Mouse (Mus musculus) left cerebral cortex, adult 18-20 months (tissue): ENCODE measurements at regions not wholly inside any gene's neighbourhood (a gene's known extent, or its start where the extent isn't known, plus 50 kb on each side); places are given as distances from the start of the nearest gene placed in this dataset.

Experiments used
- DNase-seq, 2 experiments: peaks; one replicate each; pipeline ENCODE4 v3.0.0; 2021 to 2022; ENCODE audit warnings: low spot score in 2 of 2, mixed read lengths in 1 of 2

DNA sequence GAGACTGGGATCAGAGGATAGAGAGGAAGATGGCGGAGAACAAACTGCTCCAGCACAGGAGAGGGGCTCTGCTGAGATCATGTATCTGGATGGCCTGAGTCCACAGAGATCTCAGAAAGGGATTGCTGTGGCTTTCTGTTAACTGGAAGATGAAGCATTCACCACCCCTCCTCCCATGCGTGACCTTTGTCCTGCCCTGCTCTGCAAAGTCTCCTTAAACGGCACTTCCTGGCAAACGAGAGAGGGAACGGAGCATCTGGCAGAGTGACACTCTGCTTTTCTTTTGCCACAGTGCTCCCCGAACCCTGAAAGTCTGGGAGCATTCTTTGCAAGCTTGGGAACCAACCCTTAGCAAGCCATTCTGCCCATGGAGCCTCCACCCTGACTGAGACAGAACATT is 147.1 kb downstream of the Adamts15 start:
- no peak for DNase-seq

DNA sequence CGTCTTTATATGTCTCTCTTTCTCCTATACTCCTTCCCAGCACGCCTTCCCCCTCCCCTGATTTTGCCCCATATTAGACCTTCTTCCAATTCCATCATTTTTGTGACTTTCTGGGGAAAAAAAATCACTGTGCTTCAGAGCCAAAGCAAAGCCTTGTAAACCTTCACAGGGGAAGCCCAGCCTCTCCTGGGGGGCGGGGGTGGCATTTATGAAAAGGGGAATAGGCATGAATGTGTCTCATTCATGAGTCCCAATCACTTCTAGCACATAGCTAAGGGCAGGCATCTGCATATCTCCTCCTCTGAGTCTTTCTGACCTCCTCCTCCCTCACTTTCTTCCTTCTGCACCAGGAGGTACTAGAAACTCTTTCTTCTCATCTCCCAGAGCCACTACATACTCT is 149.8 kb downstream of the Adamts15 start:
- no peak for DNase-seq

DNA sequence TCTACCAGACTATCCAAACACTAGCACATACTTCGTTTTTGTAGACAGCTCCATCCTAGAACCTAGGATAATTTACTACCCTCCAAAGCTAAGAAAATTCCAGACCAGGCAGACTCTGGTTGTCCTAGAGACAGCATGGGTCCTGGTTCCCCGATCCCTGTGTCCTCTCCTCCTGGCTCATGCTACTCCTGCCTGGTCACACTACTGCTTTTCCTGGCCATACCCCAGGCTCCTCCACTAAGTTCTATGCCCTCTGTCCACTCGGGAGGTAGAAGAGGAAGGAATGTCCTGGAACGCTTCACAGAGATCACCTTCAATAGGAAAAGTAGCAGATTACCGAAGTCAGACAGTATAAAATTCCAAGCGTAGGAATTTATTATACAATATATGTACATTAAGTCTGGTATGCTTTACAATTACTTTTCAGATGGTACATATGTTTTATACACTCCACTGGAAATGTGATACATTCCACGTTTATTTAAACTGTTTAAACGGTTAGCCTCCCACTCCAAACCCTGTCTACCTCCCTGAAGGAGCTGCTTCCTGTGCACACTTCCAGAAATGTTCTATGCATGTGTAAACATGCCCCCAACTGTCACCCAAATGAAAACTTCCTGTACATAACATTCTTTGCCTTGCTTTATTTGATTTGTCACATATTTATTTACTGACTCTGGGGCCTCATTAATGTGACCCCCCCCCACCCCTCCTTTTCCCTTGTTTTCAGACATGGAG is 151.6 kb downstream of the Adamts15 start:
- DNase-seq, result no peak

GRCm38 (mm10) chr9:30769435-30769729 is 152.9 kb downstream of the Adamts15 start:
- DNase-seq, result no peak

DNA sequence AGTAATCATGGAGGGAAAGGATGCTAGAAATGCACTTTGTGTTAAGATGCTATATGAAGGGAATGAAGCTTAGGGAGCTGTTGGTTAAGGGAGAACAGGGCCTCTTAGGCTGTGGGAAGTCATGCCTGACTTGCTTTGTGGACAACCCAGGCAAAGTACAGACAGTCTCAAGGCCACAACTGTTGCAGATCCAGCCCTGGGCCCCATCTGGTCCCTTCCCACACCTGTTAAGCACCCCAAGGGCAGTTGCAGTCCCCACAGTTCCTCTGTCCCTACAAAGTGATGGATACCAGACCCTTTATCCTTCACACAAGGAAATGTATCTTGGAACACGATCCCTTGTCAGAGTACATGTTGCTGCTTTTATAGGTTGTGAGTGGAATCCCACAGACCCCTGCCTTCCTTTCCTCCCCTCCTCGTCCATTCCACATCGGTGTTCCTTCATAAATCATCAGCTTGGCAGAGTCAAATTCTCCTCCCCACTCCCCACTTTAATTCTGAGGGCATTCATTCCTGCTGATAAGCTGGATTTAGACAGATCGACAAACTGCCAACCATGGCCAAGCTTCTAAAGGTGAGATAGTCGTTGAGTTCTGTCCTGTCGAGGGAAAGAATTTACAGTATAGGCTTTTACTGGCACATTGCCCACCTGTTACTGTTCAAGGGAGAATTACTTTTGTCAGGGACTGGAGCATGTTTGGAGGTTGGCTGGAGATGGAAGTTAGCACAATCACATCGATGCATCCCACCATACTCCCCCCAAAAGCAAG is 153.4 kb downstream of the Adamts15 start:
- no peak for DNase-seq

DNA sequence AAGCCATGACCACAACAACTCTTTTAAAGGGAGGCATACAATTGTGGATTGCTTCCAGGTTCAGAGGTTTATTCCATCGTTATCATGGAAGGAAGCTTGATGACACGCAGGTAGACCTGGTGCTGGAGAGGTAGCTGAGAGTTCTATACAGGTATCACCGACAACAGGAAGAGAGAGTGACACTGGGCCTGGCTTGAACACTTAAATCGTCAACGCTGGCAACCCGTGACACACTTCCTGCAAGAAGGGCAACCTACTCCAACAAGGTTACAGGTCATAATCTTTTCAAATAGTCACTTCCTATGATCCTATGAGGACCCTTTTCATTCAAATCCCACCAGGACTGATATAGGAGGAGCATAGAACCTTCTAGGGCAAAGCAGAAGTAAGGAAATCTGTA is 155.6 kb downstream of the Adamts15 start:
- no peak for DNase-seq

GRCm38 (mm10) chr9:30766171-30766570 is 156.1 kb downstream of the Adamts15 start:
- DNase-seq, result no peak

GRCm38 (mm10) chr9:30765017-30765569 is 157.2 kb downstream of the Adamts15 start:
- no peak for DNase-seq

- no peak for DNase-seq
Measured at GRCm38 (mm10) chr9:30762913-30763312, 159.3 kb downstream of the Adamts15 start.

GRCm38 (mm10) chr9:30758121-30758520 is 164.1 kb downstream of the Adamts15 start:
- no peak for DNase-seq

GRCm38 (mm10) chr9:30757406-30757805 is 164.8 kb downstream of the Adamts15 start:
- no peak for DNase-seq

GRCm38 (mm10) chr9:30756796-30757195 is 165.5 kb downstream of the Adamts15 start:
- no peak for DNase-seq

DNA sequence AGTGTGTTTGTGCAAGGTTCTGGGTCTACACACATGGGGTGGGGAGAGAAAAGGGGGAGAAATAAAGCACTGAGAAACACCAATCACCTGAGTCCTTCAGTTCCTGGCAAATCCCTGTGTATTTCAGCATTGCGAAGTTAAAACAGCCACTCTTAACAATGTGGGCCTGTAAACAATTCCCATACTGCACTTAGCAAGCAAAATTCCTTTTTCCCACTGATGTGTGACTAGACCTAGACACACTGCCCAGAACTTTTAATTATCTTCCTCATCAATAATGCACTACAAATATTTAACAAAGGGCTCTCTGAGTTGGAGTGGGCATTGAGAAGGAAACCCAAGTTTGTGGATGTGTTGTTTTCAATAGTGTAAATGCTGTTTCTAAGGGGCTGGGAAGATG is 166.7 kb downstream of the Adamts15 start:
- DNase-seq, result no peak

DNA sequence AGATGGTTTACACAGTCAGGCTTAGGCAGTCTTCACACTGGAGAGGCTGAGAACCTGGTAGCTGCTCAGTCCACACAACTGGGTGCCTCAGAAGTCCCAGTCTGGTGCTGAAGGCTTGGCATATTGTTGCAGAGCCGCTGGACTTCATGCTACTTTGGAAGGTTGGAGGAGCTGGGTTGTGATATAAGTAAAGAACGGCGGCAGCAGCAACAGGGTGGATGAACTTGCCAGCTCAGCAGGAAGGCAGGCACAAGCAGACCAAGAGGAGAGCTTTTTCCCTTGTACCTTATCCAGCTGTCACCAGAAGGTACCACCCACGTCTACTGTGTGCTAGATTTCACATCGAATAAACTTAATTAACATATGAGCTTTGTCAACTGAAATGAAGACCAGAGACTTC is 167.4 kb downstream of the Adamts15 start:
- DNase-seq, result no peak

DNA sequence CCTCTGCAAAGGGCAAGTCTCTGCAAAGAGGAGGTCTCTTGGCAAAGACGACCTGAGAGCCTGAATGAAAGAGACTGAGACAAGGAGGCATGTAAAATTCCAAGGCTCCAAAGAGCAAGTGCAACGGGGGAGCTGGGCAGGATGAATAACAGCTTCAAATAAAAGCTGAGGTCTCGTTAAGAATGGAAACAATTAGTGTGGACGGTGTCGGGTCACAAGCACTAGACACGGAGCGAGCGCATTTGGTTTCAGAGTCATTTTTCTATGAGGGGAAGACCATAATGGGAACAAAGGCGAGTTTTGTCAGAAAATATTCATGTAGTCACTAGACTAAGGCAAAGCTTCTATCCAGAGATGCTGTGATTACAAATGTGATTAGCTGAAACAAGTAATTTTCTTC is 178.8 kb downstream of the Adamts15 start:
- DNase-seq, result no peak

GRCm38 (mm10) chr9:30742471-30743098 is 179.7 kb downstream of the Adamts15 start:
- no peak for DNase-seq

- DNase-seq, result no peak
Measured at GRCm38 (mm10) chr9:30731687-30732086, 190.6 kb downstream of the Adamts15 start.

DNA sequence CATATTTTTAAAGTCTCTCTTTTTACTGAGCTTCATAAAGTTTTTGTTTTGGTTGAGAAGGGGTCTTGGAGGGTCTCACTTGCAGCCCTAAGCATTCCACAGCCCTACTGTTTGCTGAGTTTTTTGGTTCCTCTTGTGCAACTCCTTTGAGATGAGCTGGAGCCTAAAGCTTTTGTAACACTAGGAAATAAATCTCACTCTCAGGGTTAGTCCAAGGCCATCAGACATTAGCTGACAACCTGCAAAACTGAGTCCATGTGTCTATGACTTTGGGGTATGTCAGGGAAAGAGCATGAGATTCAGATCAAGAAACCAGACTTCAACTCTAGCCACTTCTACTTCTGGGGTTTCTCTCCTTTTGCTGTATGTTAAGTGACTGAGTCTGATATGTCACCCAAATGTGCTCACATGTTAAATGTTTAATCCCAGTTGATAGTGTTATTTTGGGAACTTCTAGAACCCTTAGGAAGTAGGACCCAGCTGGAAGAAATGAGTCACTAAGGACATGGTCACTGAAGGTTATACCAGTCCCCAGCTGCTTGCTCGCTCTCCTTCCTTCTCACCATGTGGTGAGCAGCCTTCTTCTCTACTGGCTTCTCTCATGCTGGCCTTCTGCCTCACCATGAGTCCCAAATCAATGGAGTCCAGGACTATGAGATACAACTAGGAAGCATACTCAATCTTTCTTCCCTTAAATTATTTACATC is 198.7 kb downstream of the Adamts15 start:
- no peak for DNase-seq

DNA sequence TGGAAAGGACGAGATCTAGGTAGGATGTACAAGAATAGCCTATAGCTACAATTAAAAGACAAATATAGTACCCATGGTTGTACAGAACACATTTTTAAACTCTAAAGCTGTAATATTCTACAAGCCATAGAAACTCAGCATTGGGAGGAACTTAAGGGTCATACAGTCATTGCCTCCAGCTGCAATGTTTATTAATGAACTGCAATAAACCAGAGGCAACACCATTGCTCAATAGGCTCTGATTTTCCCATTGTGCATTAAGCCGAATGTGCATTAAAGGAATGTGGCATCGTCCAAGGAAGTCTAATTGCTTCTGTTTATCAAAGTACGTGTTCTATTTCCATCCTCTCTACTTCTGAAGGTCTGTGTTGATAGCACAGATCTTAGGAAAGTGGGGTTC is 200.4 kb downstream of the Adamts15 start:
- no peak for DNase-seq

- no peak for DNase-seq
Measured at GRCm38 (mm10) chr9:30716421-30717170, 205.7 kb downstream of the Adamts15 start.

- DNase-seq, result no peak
Measured at GRCm38 (mm10) chr9:30710131-30710530, 212.1 kb downstream of the Adamts15 start.
